Mouse (Mus musculus): ENCODE data around the gene Klhl2. TPM values are rescaled to one million over a fixed set of nuclear protein-coding genes. Genes with fewer than 3 reads are reported as not detected.

Gene Klhl2
- polyA plus RNA-seq, 1 experiment, result 6.7 TPM

DNA sequence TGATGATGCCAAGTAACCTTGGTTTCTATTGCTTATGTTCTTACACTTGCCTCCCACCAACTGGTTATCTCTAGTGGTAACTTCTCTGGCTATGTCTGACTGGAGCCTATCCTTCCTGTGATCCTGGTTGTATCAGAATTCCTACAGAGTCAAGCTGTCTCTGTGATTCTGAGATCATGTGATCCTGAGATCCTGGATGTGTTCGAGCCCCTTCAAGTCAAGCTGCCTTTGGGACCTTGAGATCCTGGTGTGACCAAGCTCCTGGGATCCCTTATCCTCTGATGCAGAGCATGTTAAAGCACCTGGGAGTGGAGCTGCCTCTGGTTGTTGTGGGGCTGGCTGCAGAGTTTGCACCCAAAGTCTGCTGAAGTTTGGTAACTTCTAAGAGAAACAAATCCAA is 146.6 kb downstream of the Klhl2 start:
- no peak overlapping the region for H3K4me2 ChIP-seq (ENCODE audit: low read depth)
- TF ChIP-seq REST (IDR thresholded peaks at IDR 0.05; ENCODE audit: insufficient read depth, insufficient read length) (no peak), E2F4 (IDR thresholded peaks at IDR 0.05; ENCODE audit: insufficient read depth) (no peak), POLR2AphosphoS2 (IDR thresholded peaks at IDR 0.05; ENCODE audit: insufficient read length, low read depth) (no peak), MYOG (IDR thresholded peaks at IDR 0.05; ENCODE audit: control insufficient read depth in 1 of 3, insufficient read depth in 1 of 3, insufficient read length in 2 of 3, low read depth in 2 of 3) (no peak), TCF12 (IDR thresholded peaks at IDR 0.05; ENCODE audit: insufficient read depth, poor library complexity, severe bottlenecking) (no peak), POLR2A (IDR thresholded peaks at IDR 0.05; ENCODE audit: insufficient read length, low read depth) (no peak)
- H3K79me2 ChIP-seq (ENCODE audit: control insufficient read depth, insufficient read depth), result no peaks in the 10 kb centered on the region
- H3K27me3 ChIP-seq (ENCODE audit: control insufficient read depth, insufficient read depth, insufficient read length), result no peaks in the 10 kb centered on the region
- H3ac ChIP-seq (ENCODE audit: control insufficient read depth, insufficient read length), result no peak overlapping the region
- H3K4me3 ChIP-seq, result no peak overlapping the region
- H3K36me3 ChIP-seq (ENCODE audit: control insufficient read depth, insufficient read depth), result no peaks in the 10 kb centered on the region

DNA sequence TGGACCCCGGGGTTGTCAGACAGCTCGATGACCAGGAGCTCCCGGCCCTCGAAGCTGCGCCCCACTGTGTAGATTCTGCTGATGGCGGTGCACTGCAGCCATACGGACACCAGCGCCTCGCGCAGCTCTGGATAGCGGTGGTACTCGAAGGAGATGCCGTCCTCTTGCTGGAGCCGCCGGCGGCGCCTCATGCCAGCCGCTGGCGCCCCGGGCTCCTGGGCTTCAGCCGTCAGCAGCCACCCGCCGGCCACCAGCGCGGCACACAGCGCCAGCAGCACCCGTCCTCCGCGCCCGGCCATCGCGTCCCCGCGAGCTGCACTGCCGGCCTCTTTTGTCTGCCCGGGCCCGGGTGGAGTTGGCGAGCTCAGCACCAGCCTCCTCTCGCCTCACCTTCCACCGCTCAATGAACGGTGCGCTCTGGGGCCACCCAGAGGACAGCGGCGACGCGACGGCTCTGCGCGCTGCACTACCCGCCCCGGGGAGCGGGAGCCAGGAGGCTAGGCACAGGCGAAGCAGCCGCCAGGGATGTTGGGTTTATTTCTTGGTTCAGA is 157.1 kb downstream of the Klhl2 start, which contains the start of gene Cpe:
Gene Cpe, minus strand, starts transcription at position 404 of the 551 bp plus-strand sequence.
- H3K27me3 ChIP-seq (ENCODE audit: control insufficient read depth, insufficient read depth, insufficient read length), result no peaks in the 10 kb centered on the region
- H3K4me3 ChIP-seq, result peak within 1 kb of the TSS; percentile 39
- H3K79me2 ChIP-seq (ENCODE audit: control insufficient read depth, insufficient read depth), result peaks cover 6% of the 10 kb centered on the region
- TF ChIP-seq POLR2A (IDR thresholded peaks at IDR 0.05; ENCODE audit: insufficient read length, low read depth), result peak; percentile 73
- no peak for TF ChIP-seq REST (IDR thresholded peaks at IDR 0.05; ENCODE audit: insufficient read depth, insufficient read length)
- peak; percentile 52 for TF ChIP-seq POLR2AphosphoS2 (IDR thresholded peaks at IDR 0.05; ENCODE audit: insufficient read length, low read depth)
- H3ac ChIP-seq (ENCODE audit: control insufficient read depth, insufficient read length), result peak within 1 kb of the TSS; percentile 2
- no peaks in the 10 kb centered on the region for H3K36me3 ChIP-seq (ENCODE audit: control insufficient read depth, insufficient read depth)
- peak within 1 kb of the TSS; percentile 94 for H3K4me2 ChIP-seq (ENCODE audit: low read depth)

DNA sequence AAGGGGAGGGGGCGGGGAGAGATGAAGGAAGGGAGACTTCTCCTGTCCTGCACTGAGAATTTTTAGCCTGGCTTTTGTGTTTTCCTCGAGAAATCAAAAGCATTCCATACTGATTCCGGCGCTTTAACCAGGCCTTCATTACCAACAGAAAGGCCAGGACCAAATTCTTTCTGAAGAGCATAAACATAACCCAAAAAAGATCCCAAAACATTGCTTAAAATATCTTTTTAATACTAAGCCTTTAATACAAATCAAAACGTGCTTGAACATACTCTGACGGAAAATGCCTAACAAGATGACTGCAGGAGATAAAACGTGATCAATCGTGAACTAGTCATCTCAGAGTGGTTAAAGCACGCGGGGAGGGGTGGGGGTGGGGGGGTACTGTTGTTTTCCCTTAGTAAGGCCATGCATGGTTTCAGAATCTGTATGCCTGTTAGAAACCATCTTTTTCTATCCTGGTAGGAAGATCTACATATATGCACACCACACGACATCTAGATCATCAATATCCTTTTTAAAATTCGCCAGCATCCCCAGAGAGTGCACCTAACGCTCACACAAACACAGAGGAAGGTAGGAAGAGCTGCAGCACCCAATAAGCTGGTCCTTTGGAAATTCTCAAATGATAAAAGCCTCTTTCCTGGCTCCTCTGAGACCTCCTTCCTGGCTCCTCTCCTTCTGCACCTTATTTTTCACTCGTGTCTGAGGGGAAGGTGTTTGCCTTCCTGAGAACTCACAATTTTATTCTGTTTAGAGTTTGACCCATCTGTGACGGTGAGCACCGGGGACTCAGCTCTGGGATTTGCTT is 158.0 kb downstream of the Klhl2 start:
- Histone ChIP-seq H3K27me3 (ENCODE audit: control insufficient read depth, insufficient read depth, insufficient read length) (no peaks in the 10 kb centered on the region), H3K79me2 (ENCODE audit: control insufficient read depth, insufficient read depth) (peaks cover 6% of the 10 kb centered on the region), H3K36me3 (ENCODE audit: control insufficient read depth, insufficient read depth) (no peaks in the 10 kb centered on the region), H3K4me3 (peak overlapping the region; percentile 39), H3K4me2 (ENCODE audit: low read depth) (peak overlapping the region; percentile 94), H3ac (ENCODE audit: control insufficient read depth, insufficient read length) (peak overlapping the region; percentile 2)
- no peak for TF ChIP-seq REST (IDR thresholded peaks at IDR 0.05; ENCODE audit: insufficient read depth, insufficient read length)
- no peak for TF ChIP-seq MAX (IDR thresholded peaks at IDR 0.05; ENCODE audit: low read depth)
- no peak for TF ChIP-seq TCF12 (IDR thresholded peaks at IDR 0.05; ENCODE audit: insufficient read depth, poor library complexity, severe bottlenecking)
- no peak for TF ChIP-seq MYOD1 (IDR thresholded peaks at IDR 0.05; ENCODE audit: control insufficient read depth in 1 of 3, insufficient read length in 2 of 3, low read depth in 2 of 3)
- no peak for TF ChIP-seq TCF3 (IDR thresholded peaks at IDR 0.05; ENCODE audit: insufficient read length, low read depth)
- no peak for TF ChIP-seq USF1 (IDR thresholded peaks at IDR 0.05; ENCODE audit: low read depth)
- no peak for TF ChIP-seq POLR2A (IDR thresholded peaks at IDR 0.05; ENCODE audit: insufficient read length, low read depth)
- no peak for TF ChIP-seq POLR2AphosphoS2 (IDR thresholded peaks at IDR 0.05; ENCODE audit: insufficient read length, low read depth)
- TF ChIP-seq E2F4 (IDR thresholded peaks at IDR 0.05; ENCODE audit: insufficient read depth), result no peak
- TF ChIP-seq SRF (IDR thresholded peaks at IDR 0.05; ENCODE audit: control insufficient read depth, insufficient read length, low read depth), result no peak
- no peak for TF ChIP-seq CEBPB (IDR thresholded peaks at IDR 0.05; ENCODE audit: insufficient read depth, poor library complexity, severe bottlenecking)
- TF ChIP-seq MYOG (IDR thresholded peaks at IDR 0.05; ENCODE audit: control insufficient read depth in 1 of 3, insufficient read depth in 1 of 3, insufficient read length in 2 of 3, low read depth in 2 of 3), result no peak

DNA sequence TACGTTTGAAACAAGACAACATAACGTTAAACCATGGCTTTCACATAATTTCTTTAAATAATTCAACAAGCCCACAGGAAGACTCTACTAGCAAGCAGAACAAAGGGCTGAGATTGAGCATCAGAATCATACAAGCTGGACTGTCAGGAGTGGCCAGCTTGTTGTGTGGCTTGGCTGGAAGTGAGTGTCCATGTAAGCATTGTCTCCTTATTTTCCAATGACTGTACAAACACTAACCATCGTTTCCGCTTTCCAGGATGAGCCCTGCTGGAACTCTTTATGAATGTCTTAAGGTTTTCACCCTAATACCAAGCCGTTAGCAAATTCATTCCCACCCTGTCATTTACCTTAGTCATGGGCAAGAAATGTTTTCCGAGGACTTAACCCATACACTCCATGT is 159.0 kb downstream of the Klhl2 start:
- Histone ChIP-seq H3K4me2 (ENCODE audit: low read depth) (no peak overlapping the region), H3K4me3 (no peak overlapping the region), H3ac (ENCODE audit: control insufficient read depth, insufficient read length) (no peak overlapping the region), H3K27me3 (ENCODE audit: control insufficient read depth, insufficient read depth, insufficient read length) (no peaks in the 10 kb centered on the region), H3K36me3 (ENCODE audit: control insufficient read depth, insufficient read depth) (no peaks in the 10 kb centered on the region), H3K79me2 (ENCODE audit: control insufficient read depth, insufficient read depth) (peaks cover 6% of the 10 kb centered on the region)
- TF ChIP-seq SRF (IDR thresholded peaks at IDR 0.05; ENCODE audit: control insufficient read depth, insufficient read length, low read depth) (no peak), POLR2A (IDR thresholded peaks at IDR 0.05; ENCODE audit: insufficient read length, low read depth) (no peak), POLR2AphosphoS2 (IDR thresholded peaks at IDR 0.05; ENCODE audit: insufficient read length, low read depth) (no peak), CEBPB (IDR thresholded peaks at IDR 0.05; ENCODE audit: insufficient read depth, poor library complexity, severe bottlenecking) (no peak), MAX (IDR thresholded peaks at IDR 0.05; ENCODE audit: low read depth) (no peak), TCF3 (IDR thresholded peaks at IDR 0.05; ENCODE audit: insufficient read length, low read depth) (no peak), TCF12 (IDR thresholded peaks at IDR 0.05; ENCODE audit: insufficient read depth, poor library complexity, severe bottlenecking) (no peak), MYOD1 (IDR thresholded peaks at IDR 0.05; ENCODE audit: control insufficient read depth in 1 of 3, insufficient read length in 2 of 3, low read depth in 2 of 3) (no peak), MYOG (IDR thresholded peaks at IDR 0.05; ENCODE audit: control insufficient read depth in 1 of 3, insufficient read depth in 1 of 3, insufficient read length in 2 of 3, low read depth in 2 of 3) (no peak), REST (IDR thresholded peaks at IDR 0.05; ENCODE audit: insufficient read depth, insufficient read length) (no peak), USF1 (IDR thresholded peaks at IDR 0.05; ENCODE audit: low read depth) (no peak), E2F4 (IDR thresholded peaks at IDR 0.05; ENCODE audit: insufficient read depth) (no peak)
